Mouse (Mus musculus) heart, embryonic 10.5 days (tissue): ENCODE measurements around the gene Nr1h3. TPM values are rescaled to one million over a fixed set of nuclear protein-coding genes. Genes with fewer than 3 reads are reported as not detected.

ENCODE experiments used
- DNase-seq: peaks from one replicate; pipeline ENCODE4 v3.0.0-alpha.2; 2017; ENCODE audit warnings: low spot score
- H3K27ac ChIP-seq: fragments of 300-500 bp; sonication (generic); 2 replicates; pipeline ENCODE4 v1.5.1; 2016; ENCODE audit warnings: mild to moderate bottlenecking
- H3K27me3 ChIP-seq: fragments of 300-500 bp; sonication (generic); 2 replicates; pipeline ENCODE4 v1.6.1; 2016; ENCODE audit warnings: mild to moderate bottlenecking; ENCODE audit not compliant: poor library complexity, insufficient read depth, severe bottlenecking
- H3K36me3 ChIP-seq: fragments of 300-500 bp; sonication (generic); 2 replicates; pipeline ENCODE4 v1.6.1; 2016; ENCODE audit warnings: mild to moderate bottlenecking, moderate library complexity
- H3K4me1 ChIP-seq: fragments of 300-500 bp; sonication (generic); 2 replicates; pipeline ENCODE4 v1.6.1; 2016; ENCODE audit warnings: mild to moderate bottlenecking
- H3K4me3 ChIP-seq: fragments of 300-500 bp; sonication (generic); 2 replicates; pipeline ENCODE4 v1.5.1; 2016; ENCODE audit warnings: mild to moderate bottlenecking, moderate library complexity
- H3K9me3 ChIP-seq: fragments of 300-500 bp; sonication (generic); 2 replicates; pipeline ENCODE4 v1.6.1; 2016; ENCODE audit warnings: mild to moderate bottlenecking, moderate library complexity
- WGBS: fragments of 180-500 bp; shearing (Covaris S2); methylation state at CpG from one replicate; pipeline ENCODE4 v1.1.7; 2016; 5-methylcytosine and 5-hydroxymethylcytosine counted together
- polyA plus RNA-seq: library from polyadenylated mRNA; unstranded; fragments of >200 nt; fragmentation: Nextera tagmentation; extraction: Ambion mirVana; gene quantifications from 2 replicates; pipeline ENCODE4 v1.2.1, GENCODE M21; 2016

Nr1h3 gene
- polyA plus RNA-seq, 1 experiment from 2014 or later, result 4.5 TPM

- Histone ChIP-seq H3K4me1 (peaks cover 7% of the 10 kb centered on the region; the same call in 1 of the 2 replicates), H3K9me3 (no peaks in the 10 kb centered on the region), H3K27me3 (no peaks in the 10 kb centered on the region), H3K27ac (no peak overlapping the region), H3K4me3 (no peak overlapping the region), H3K36me3 (peaks cover 25% of the 10 kb centered on the region; the same call in 1 of the 2 replicates)
- 71% methylated on average over 3 of the region's 3 CpGs for WGBS
- no peak for DNase-seq
Measured at GRCm38 (mm10) chr2:91152885-91153377, 49.7 kb downstream of the Nr1h3 start.

- H3K4me3 ChIP-seq, result no peak overlapping the region
- DNase-seq, result no peak
- H3K4me1 ChIP-seq, result no peaks in the 10 kb centered on the region
- no peaks in the 10 kb centered on the region for H3K9me3 ChIP-seq
- H3K27ac ChIP-seq, result no peak overlapping the region
- H3K27me3 ChIP-seq, result no peaks in the 10 kb centered on the region
- H3K36me3 ChIP-seq, result peaks cover 23% of the 10 kb centered on the region; the same call in 1 of the 2 replicates
- 74% methylated on average over 1 of the region's 1 CpGs for WGBS
Measured at GRCm38 (mm10) chr2:91151331-91151730, 51.3 kb downstream of the Nr1h3 start.

GRCm38 (mm10) chr2:91148101-91148500 lies 54.5 kb downstream of the Nr1h3 start:
- Histone ChIP-seq H3K4me1 (no peaks in the 10 kb centered on the region), H3K36me3 (peaks cover 13% of the 10 kb centered on the region; the same call in 1 of the 2 replicates), H3K27me3 (no peaks in the 10 kb centered on the region), H3K27ac (no peak overlapping the region), H3K9me3 (no peaks in the 10 kb centered on the region), H3K4me3 (no peak overlapping the region)
- DNase-seq, result no peak

DNA sequence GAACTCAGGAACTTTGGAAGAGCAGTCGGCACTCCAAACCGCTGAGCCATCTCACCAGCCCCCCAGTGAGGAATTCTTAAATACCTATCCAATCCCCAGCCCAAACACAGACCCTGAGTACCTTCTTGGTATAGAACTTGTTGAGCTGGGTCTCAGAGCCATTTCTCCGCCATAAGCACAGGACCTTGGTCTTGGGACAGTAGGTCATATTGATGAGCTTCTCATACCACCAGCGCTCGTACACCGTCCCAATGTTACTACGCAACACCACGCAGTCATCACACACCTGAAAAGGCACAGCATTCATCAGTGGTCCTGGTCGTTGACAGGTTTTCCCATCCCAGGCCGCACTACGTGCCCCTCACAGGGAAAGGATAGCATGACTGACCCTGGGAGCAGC lies 59.2 kb downstream of the Nr1h3 start:
- Histone ChIP-seq H3K9me3 (no peaks in the 10 kb centered on the region), H3K27ac (no peak overlapping the region), H3K27me3 (no peaks in the 10 kb centered on the region), H3K4me3 (no peak overlapping the region), H3K4me1 (0 out of 2 replicates have a peak, but pooled peaks cover 12% of the 10 kb centered on the region), H3K36me3 (peaks cover 14% of the 10 kb centered on the region; the same call in 1 of the 2 replicates)
- no peak for DNase-seq
- WGBS, result 92% methylated on average over 11 of the region's 11 CpGs

- 0 out of 2 replicates have a peak, but pooled peaks cover 12% of the 10 kb centered on the region for H3K4me1 ChIP-seq
- H3K36me3 ChIP-seq, result peaks cover 19% of the 10 kb centered on the region; the same call in 1 of the 2 replicates
- H3K27me3 ChIP-seq, result no peaks in the 10 kb centered on the region
- no peak for DNase-seq
- H3K4me3 ChIP-seq, result no peak overlapping the region
- no peak overlapping the region for H3K27ac ChIP-seq
- WGBS, result 83% methylated on average over 6 of the region's 6 CpGs
- no peaks in the 10 kb centered on the region for H3K9me3 ChIP-seq
Measured at GRCm38 (mm10) chr2:91142920-91143319, 59.7 kb downstream of the Nr1h3 start.

- H3K27me3 ChIP-seq, result no peaks in the 10 kb centered on the region
- no peaks in the 10 kb centered on the region for H3K9me3 ChIP-seq
- peaks cover 45% of the 10 kb centered on the region for H3K36me3 ChIP-seq
- H3K4me1 ChIP-seq, result 0 out of 2 replicates have a peak, but pooled peaks cover 12% of the 10 kb centered on the region
- DNase-seq, result no peak
- no peak overlapping the region for H3K4me3 ChIP-seq
- 79% methylated on average over 8 of the region's 8 CpGs for WGBS
- no peak overlapping the region for H3K27ac ChIP-seq
Measured at GRCm38 (mm10) chr2:91139764-91140163, 62.9 kb downstream of the Nr1h3 start.

- Histone ChIP-seq H3K9me3 (no peaks in the 10 kb centered on the region), H3K27me3 (no peaks in the 10 kb centered on the region), H3K4me1 (0 out of 2 replicates have a peak, but pooled peaks cover 12% of the 10 kb centered on the region), H3K36me3 (peaks cover 49% of the 10 kb centered on the region), H3K27ac (0 out of 2 replicates have a peak overlapping the region, but pooled peaks have one; percentile 12), H3K4me3 (no peak overlapping the region)
- 61% methylated on average over 5 of the region's 5 CpGs for WGBS
- DNase-seq, result no peak
Measured at GRCm38 (mm10) chr2:91139311-91139710, 63.3 kb downstream of the Nr1h3 start.

- WGBS, result 74% methylated on average over 6 of the region's 6 CpGs
- peaks cover 64% of the 10 kb centered on the region for H3K36me3 ChIP-seq
Measured at GRCm38 (mm10) chr2:91137481-91137880, 65.2 kb downstream of the Nr1h3 start.

GRCm38 (mm10) chr2:91136513-91137412 lies 65.9 kb downstream of the Nr1h3 start:
- Histone ChIP-seq H3K4me1 (peaks cover 18% of the 10 kb centered on the region), H3K27me3 (no peaks in the 10 kb centered on the region), H3K4me3 (no peak overlapping the region), H3K9me3 (no peaks in the 10 kb centered on the region), H3K27ac (no peak overlapping the region), H3K36me3 (peaks cover 69% of the 10 kb centered on the region)
- 76% methylated on average over 11 of the region's 11 CpGs for WGBS
- no peak for DNase-seq

More at GRCm38 (mm10) chr2:91137481-91137880, 65.2 kb downstream of the Nr1h3 start:
- H3K27me3 ChIP-seq, result no peaks in the 10 kb centered on the region
- no peak overlapping the region for H3K4me3 ChIP-seq
- H3K4me1 ChIP-seq, result peaks cover 16% of the 10 kb centered on the region
- DNase-seq, result no peak
- no peaks in the 10 kb centered on the region for H3K9me3 ChIP-seq
- H3K27ac ChIP-seq, result no peak overlapping the region

Other genes with a start within 250 kb of the Nr1h3 start
- gene Rapsn, start 167.2 kb downstream of the Nr1h3 start, polyA plus RNA-seq, result 6.6 and 13.8 TPM in 2 replicates
- 315 and 334 TPM in 2 replicates for gene Psmc3, start 148.8 kb downstream of the Nr1h3 start, polyA plus RNA-seq
- 32.6 and 37.5 TPM in 2 replicates for gene Slc39a13, start 132.4 kb downstream of the Nr1h3 start, polyA plus RNA-seq
- gene Spi1, start 120.4 kb downstream of the Nr1h3 start, polyA plus RNA-seq, result 0.99 and 4.1 TPM in 2 replicates
- 450 and 1,030 TPM in 2 replicates for gene Mybpc3, start 84.7 kb downstream of the Nr1h3 start, polyA plus RNA-seq
- gene Madd, start 19.0 kb downstream of the Nr1h3 start, polyA plus RNA-seq, result 6.8 and 7.7 TPM in 2 replicates
- gene Acp2, start 51 bp upstream of the Nr1h3 start, polyA plus RNA-seq, result 17.6 and 24.2 TPM in 2 replicates
- gene Ddb2, start 34.1 kb upstream of the Nr1h3 start, polyA plus RNA-seq, result 7.3 and 9.4 TPM in 2 replicates
- gene Pacsin3, start 53.1 kb upstream of the Nr1h3 start, polyA plus RNA-seq, result 26.0 and 27.4 TPM in 2 replicates
- 82.3 and 85.7 TPM in 2 replicates for gene Arfgap2, start 62.1 kb upstream of the Nr1h3 start, polyA plus RNA-seq
- gene 1110051M20Rik, start 241.9 kb upstream of the Nr1h3 start, polyA plus RNA-seq, result 43.2 and 50.1 TPM in 2 replicates